Comparison of ENCODE assay signal across 8 mouse cellular contexts in the genomic region with DNA sequence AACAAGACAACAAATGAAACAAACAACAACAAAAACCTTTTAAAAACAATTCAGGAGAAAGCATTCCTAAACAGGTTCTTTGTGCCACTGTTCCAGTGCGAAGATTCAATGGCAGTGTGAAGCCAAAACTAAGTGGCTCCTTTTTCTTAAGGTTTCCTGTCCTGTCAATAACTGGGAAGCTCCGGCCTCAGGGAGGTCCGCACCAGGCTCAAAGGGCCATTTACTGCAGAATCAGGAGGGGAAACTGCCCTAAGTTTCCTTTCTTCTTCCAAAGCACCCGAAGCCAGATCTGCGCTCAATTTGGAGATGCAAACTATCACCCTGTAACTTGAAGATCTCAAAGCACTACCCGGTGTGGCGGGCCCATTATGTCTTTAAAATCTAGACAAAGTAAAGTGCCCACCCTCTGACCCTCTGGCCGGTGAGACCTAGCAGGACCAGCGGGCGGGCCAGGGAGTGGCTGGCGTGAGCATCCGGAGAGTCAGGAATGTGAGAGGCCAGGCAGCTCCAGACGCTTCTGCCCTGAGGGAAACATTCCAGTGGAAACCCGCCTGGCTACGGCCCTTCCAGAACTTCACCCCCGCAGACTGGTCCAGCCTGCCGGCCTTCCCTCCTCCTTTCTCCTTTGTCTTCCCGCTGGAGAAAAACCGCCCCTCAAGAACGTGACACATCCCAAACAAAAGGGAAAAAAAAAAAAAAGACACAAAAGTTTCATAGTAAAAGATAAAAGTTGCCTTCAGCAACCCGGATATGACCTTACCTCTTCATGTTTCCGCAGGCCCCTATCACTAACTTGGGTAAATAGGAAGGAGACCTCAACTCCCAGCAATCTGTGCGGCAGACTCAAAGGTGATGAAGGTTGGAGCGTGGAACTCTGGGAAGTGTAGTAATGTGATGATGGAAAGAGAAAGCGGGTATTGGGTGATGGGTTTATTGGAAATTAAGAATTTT. TPM values are rescaled to one million over a fixed set of nuclear protein-coding genes. Genes with fewer than 3 reads are reported as not detected.
A peak's percentile ranks its signal among the peaks of the same experiment; 100 is the strongest.
DNase-seq lines count a peak whose midpoint lies in the region; ATAC-seq and TF ChIP-seq lines count a peak whose summit lies in the region.

A gene (minus strand): TSS at position 856 of the 951 bp plus-strand sequence.

- TF ChIP-seq POLR2A in limb, embryonic 14.5 days (IDR thresholded peaks at IDR 0.05; ENCODE audit: borderline replicate concordance, extremely low read depth, insufficient read depth, insufficient read length): no peak

- H3K4me2 ChIP-seq in embryonic facial prominence, embryonic 12.5 days (replicated peaks): peak within 1 kb of the TSS; percentile 48
- H3K4me2 ChIP-seq in kidney, embryonic 14.5 days (replicated peaks; ENCODE audit: low read depth, low read length): peak within 1 kb of the TSS; percentile 40
- H3K4me2 ChIP-seq in limb, embryonic 14.5 days (replicated peaks; ENCODE audit: low read depth, low read length, severe bottlenecking): peak within 1 kb of the TSS; percentile 45
- peak within 1 kb of the TSS; percentile 53 for H3K4me2 ChIP-seq in midbrain, embryonic 16.5 days (ENCODE audit: low read length)

- peak; percentile 84 for DNase-seq in 3T3-L1 (ENCODE audit: low read depth, low spot score)
- DNase-seq in adrenal gland, postnatal 10 days: peak; percentile 49
- peak; percentile 34 to 46 for DNase-seq in heart, adult 9 months (ENCODE audit: low spot score in 2 of 2)
- DNase-seq in limb, embryonic 14.5 days (ENCODE audit: low spot score): peak; percentile 42
- peak; percentile 14 to 54 for DNase-seq in spleen, postnatal 10 days (ENCODE audit: low spot score in 2 of 2)

- no peaks in the 10 kb centered on the region for H3K27me3 ChIP-seq in embryonic facial prominence, embryonic 12.5 days
- no peaks in the 10 kb centered on the region for H3K27me3 ChIP-seq in kidney, embryonic 14.5 days (ENCODE audit: control insufficient read depth, insufficient read depth, low read length)
- H3K27me3 ChIP-seq in limb, embryonic 14.5 days (ENCODE audit: control insufficient read depth, insufficient read depth, low read length): no peaks in the 10 kb centered on the region
- no peaks in the 10 kb centered on the region for H3K27me3 ChIP-seq in midbrain, embryonic 16.5 days (ENCODE audit: control insufficient read depth, insufficient read depth, low read depth, low read length)

- H3K27ac ChIP-seq in embryonic facial prominence, embryonic 12.5 days: peak within 1 kb of the TSS; percentile 73
- H3K27ac ChIP-seq in kidney, embryonic 14.5 days (ENCODE audit: low read depth, low read length): peak within 1 kb of the TSS; percentile 51
- peak within 1 kb of the TSS; percentile 58 for H3K27ac ChIP-seq in limb, embryonic 14.5 days (replicated peaks; ENCODE audit: low read depth, low read length)
- H3K27ac ChIP-seq in midbrain, embryonic 16.5 days (ENCODE audit: low read length): peak within 1 kb of the TSS; percentile 54

- H3K9me3 ChIP-seq in embryonic facial prominence, embryonic 12.5 days: no peaks in the 10 kb centered on the region
- H3K9me3 ChIP-seq in kidney, embryonic 14.5 days (ENCODE audit: control insufficient read depth, low read length): no peaks in the 10 kb centered on the region
- no peaks in the 10 kb centered on the region for H3K9me3 ChIP-seq in limb, embryonic 14.5 days (ENCODE audit: control insufficient read depth, low read length)
- no peaks in the 10 kb centered on the region for H3K9me3 ChIP-seq in midbrain, embryonic 16.5 days (replicated peaks; ENCODE audit: control insufficient read depth, low read length, poor library complexity, severe bottlenecking)

- peak; percentile 75; the same call in 1 of the 2 replicates for ATAC-seq in embryonic facial prominence, embryonic 12.5 days (ENCODE audit: insufficient number of reproducible peaks, insufficient read depth, low FRiP score, low TSS enrichment)
- peak; percentile 95 for ATAC-seq in kidney, embryonic 14.5 days (ENCODE audit: low FRiP score, low TSS enrichment)
- ATAC-seq in limb, embryonic 14.5 days (ENCODE audit: low FRiP score, low read depth): peak; percentile 83
- peak; percentile 98 for ATAC-seq in midbrain, embryonic 16.5 days

- H3K4me1 ChIP-seq in embryonic facial prominence, embryonic 12.5 days: no peaks in the 10 kb centered on the region
- no peaks in the 10 kb centered on the region for H3K4me1 ChIP-seq in kidney, embryonic 14.5 days (ENCODE audit: control insufficient read depth, insufficient read depth, low read length)
- H3K4me1 ChIP-seq in limb, embryonic 14.5 days (ENCODE audit: control insufficient read depth, insufficient read depth, low read length): no peaks in the 10 kb centered on the region
- H3K4me1 ChIP-seq in midbrain, embryonic 16.5 days (ENCODE audit: control insufficient read depth, insufficient read depth, low read length): no peaks in the 10 kb centered on the region; the same call in 1 of the 2 replicates

- peaks cover 3% of the 10 kb centered on the region; the same call in 1 of the 2 replicates for H3K36me3 ChIP-seq in embryonic facial prominence, embryonic 12.5 days
- H3K36me3 ChIP-seq in kidney, embryonic 14.5 days (ENCODE audit: control insufficient read depth, insufficient read depth, low read length): peaks cover 4% of the 10 kb centered on the region; the same call in 1 of the 2 replicates
- peaks cover 4% of the 10 kb centered on the region; the same call in 1 of the 2 replicates for H3K36me3 ChIP-seq in limb, embryonic 14.5 days (ENCODE audit: control insufficient read depth, insufficient read depth, low read length)
- no peaks in the 10 kb centered on the region for H3K36me3 ChIP-seq in midbrain, embryonic 16.5 days (ENCODE audit: control insufficient read depth, insufficient read depth, low read length)

- peak within 1 kb of the TSS; percentile 61 for H3K9ac ChIP-seq in embryonic facial prominence, embryonic 12.5 days
- H3K9ac ChIP-seq in kidney, embryonic 14.5 days (ENCODE audit: low read depth, low read length): peak within 1 kb of the TSS; percentile 59
- peak within 1 kb of the TSS; percentile 70 for H3K9ac ChIP-seq in limb, embryonic 14.5 days (ENCODE audit: low read depth, low read length, severe bottlenecking)
- peak within 1 kb of the TSS; percentile 67 for H3K9ac ChIP-seq in midbrain, embryonic 16.5 days (ENCODE audit: low read depth, low read length)

- WGBS in embryonic facial prominence, embryonic 12.5 days: 13% methylated on average over 25 of the region's 25 CpGs
- 24% methylated on average over 25 of the region's 25 CpGs for WGBS in kidney, embryonic 14.5 days
- WGBS in limb, embryonic 14.5 days: 24% methylated on average over 25 of the region's 25 CpGs
- WGBS in midbrain, embryonic 16.5 days: 20% methylated on average over 25 of the region's 25 CpGs

- peak within 1 kb of the TSS; percentile 50 for H3K4me3 ChIP-seq in embryonic facial prominence, embryonic 12.5 days
- peak within 1 kb of the TSS; percentile 48 for H3K4me3 ChIP-seq in kidney, embryonic 14.5 days (ENCODE audit: low read length)
- peak within 1 kb of the TSS; percentile 51 for H3K4me3 ChIP-seq in limb, embryonic 14.5 days (replicated peaks; ENCODE audit: low read length)
- peak within 1 kb of the TSS; percentile 60 for H3K4me3 ChIP-seq in midbrain, embryonic 16.5 days (ENCODE audit: low read depth, low read length)

RNA-seq across cellular contexts. Expression of the gene that starts here (rescaled TPM):
- total RNA-seq in adrenal gland, postnatal 10 days (2021): 1 to 10 TPM; 6.3 to 8.5 TPM
- 7.7 and 7.8 TPM in 2 replicates for polyA plus RNA-seq in embryonic facial prominence, embryonic 12.5 days (2016; fragmentation: Nextera tagmentation; extraction: Ambion mirVana)
- 4.1 and 8.9 TPM in 2 replicates for polyA plus RNA-seq in kidney, embryonic 14.5 days (2014; fragmentation: Nextera tagmentation; extraction: Ambion mirVana)
- 4.2 and 5.1 TPM in 2 replicates for polyA plus RNA-seq in limb, embryonic 14.5 days (2012; rRNA removed)
- polyA plus RNA-seq in limb, embryonic 14.5 days (2014; fragmentation: Nextera tagmentation; extraction: Ambion mirVana): 5.6 and 7.6 TPM in 2 replicates
- 5.0 TPM in 2 replicates for polyA plus RNA-seq in midbrain, embryonic 16.5 days (2015; fragmentation: Nextera tagmentation; extraction: Ambion mirVana)

Comparison
In these comparisons a context has a peak if more than half of its experiments do, and no peak if none do; other contexts are left out.
1. Peak in every context shown above with its lines: DNase-seq, ATAC-seq, H3K4me3 ChIP-seq and H3K27ac ChIP-seq.
2. DNase-seq: peak in every context shown above with its lines; median percentile 84 in 3T3-L1; 49 in adrenal gland, postnatal 10 days; 42 in limb, embryonic 14.5 days; 40 in heart, adult 9 months; 34 in spleen, postnatal 10 days.